Mouse (Mus musculus): ENCODE data around the gene Lrp6.

The Lrp6 gene

DNA sequence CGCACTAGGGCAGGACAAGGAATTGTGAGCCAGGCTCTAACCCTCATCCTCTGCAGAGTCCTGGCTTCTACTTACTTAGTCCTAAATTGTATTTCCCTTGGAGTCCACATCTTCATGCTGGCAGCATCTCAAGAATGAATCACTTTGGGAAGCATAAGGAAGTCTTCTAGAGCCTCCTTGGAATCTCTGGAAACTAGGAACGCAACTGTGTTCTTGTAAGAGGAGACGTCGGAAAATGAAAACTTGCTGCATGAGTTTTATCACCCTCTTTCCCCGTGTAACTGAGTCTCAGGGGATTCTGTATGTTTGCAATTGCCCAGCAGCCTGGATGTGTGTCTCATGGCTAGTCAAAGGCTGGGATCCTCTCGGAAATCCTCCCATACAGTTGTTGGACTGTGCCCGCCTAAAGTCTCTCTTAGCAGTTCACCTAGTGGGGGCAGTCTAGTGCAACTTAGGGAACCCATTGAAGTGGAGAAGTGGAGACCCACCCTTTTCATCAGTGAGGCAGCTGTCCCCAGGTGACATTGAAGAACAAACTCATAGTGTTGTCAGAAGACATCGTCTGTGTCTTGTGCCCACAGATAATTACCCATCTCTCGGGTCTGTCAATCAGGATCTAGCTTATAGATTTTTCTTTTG, 136.5 kb downstream of the Lrp6 start:
- no peak for DNase-seq

DNA sequence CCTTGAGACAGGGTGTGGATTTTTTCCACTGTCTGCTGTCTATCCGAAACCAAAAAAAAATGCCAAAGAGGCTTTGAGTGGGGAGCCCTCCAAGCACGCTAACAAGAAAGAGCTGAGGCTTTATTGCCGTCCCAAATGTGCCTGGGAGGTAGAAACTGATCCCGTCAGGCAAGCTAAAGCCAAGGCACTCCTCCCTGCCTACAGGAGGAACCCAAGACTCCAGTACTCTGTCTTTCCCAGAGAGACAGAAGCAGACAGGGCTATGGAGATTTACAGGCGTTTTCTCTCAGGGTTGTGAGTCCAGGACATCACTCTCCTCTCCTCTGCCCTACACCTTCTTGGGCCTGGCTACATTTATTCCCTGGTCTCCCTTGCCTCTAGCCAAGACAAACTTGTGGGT, 138.3 kb downstream of the Lrp6 start:
- no peak for DNase-seq

DNA sequence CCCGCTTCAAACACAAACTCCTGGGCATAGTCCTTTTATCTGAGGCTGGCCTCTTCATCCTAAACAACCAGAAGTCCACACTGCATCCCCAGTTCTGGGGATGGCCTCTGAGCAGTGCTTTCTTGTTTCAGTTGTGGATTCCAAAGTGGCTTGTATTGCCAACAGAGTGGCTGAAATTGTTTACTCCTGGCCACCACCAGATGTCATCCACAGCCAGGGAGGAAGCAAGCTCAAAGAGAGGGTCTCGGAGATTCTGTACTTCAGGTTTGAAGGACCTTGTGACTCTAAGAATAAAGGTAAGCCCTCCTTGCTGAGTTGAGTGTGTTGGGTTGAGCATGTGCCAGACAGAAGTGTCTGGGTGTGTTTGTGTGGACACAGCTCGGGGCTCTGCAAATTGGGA, 139.6 kb downstream of the Lrp6 start:
- DNase-seq, result no peak

DNA sequence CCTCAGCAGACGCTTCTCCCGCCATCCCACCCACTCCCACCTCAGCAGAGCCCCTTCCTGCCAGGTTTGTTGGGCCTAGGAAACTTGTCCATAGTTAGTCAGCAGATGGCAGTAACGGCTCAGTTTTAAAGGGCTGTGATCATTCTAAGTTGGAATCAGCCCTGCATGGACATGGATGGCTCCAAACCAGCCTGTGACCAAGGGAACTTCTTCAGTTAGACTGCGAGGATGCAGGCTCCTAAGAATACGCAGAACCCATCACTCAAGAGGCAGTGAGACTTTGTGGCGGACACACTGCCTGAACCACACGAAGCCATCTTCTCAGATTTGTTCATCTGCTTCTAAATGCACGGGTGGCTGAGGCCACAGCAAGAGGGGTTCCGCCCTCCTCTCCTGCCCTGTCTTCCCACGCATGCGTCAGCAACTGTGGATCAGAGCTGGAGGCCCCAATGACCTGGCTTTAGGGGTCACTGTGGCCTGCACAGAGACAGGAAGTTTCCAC, 141.5 kb downstream of the Lrp6 start:
- DNase-seq, result peak; percentile 63 to 75

DNA sequence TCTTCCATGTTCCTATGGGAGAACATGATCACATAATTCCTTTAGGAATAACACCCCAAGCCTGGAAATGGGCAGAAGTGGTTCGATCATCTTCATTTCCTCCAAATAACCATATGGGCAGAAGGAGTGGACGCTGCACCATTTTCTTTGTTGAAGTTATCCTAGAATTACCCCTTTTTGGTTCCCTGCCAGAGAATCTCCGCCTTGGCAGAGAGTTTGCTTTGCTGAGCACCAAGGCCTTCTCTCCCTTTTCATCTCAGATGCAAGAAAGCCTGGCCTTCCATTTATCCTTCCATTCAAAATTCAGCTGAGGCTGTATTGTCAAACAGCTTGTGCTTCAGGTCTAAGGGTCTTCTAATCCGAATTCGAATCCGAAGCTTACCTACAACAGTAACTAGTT, 144.8 kb downstream of the Lrp6 start:
- DNase-seq, result no peak

DNA sequence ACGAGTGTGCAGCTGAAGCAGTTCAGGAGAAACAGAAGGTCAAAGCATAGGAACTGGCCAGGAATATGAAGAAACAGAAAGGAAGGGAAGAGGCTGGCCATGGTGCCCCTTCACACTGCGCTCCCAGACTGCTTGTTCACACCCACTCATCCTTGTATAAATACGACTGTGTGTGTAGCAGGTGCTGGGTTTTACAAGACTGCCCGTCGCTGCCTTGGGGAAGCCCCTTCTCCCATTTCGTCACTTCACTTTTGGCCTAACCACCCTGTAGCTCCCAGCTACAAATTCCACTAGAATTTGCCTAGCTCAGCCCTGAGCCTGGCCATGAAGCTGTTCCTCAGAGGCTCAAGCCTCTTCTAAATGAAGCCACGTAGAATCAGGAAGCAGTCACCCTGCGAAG, 146.4 kb downstream of the Lrp6 start:
- no peak for DNase-seq

DNA sequence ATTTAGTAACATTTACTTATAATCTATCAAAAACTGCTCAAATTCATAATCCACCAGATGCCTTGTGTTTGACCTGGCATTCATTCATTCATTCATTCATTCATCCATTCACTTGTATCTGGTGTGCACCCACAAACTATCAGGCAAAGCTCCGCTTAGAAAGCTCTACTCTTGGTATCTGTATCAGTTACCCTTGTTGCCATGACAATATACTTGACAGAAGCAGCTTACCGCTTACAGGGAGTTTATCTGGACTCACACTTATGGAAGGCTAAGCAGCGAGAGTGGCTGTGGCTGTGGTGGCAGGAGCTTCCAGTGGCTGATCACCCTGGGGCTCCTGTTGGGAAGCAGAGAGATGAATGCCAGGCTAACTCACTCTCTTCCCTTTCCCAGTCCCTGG, 148.9 kb downstream of the Lrp6 start:
- no peak for DNase-seq

DNA sequence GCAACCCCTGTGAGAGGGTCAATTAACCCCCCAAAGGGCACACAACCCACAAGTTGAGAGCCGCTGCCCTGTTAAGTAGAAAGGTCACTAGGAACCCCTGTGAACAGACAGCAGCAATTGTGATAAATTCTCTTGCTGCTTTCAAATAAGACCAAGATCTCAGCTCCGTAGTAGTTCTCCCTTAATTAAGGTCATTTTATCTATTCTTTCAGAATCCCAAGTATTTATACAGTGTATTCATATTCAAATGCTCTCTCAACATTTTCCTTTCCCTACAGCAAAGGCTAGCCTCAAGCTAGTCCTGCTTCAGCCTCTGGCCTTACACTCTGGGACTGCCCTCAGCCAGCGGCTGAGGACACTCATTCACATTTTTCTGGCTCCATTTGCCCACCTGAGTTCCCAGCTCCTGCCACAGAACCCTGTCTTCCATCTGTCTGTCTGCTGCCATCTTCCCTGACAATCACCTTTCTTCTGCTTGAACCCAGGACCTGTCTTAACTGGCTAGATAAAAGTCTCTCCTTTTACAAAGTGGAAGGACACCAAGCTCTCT, 150.1 kb downstream of the Lrp6 start:
- no peak for DNase-seq

DNA sequence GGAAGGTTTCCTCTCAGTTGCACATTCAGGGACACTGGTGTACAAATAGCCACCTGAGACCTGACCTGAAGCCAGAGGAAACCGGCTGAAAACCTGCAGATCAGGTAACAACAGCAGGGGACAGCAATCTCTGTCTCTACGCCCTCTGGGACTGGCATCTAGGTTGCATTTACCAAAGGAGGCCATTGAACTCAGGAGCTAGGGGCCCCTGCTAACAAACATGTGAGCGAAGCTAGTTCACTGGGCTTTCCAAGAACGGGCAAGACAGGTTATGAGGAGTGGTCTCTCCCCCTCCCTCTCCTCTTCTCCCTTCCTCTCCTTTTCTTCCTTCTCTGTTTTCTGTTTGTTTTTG, 152.3 kb downstream of the Lrp6 start:
- DNase-seq, result no peak

DNA sequence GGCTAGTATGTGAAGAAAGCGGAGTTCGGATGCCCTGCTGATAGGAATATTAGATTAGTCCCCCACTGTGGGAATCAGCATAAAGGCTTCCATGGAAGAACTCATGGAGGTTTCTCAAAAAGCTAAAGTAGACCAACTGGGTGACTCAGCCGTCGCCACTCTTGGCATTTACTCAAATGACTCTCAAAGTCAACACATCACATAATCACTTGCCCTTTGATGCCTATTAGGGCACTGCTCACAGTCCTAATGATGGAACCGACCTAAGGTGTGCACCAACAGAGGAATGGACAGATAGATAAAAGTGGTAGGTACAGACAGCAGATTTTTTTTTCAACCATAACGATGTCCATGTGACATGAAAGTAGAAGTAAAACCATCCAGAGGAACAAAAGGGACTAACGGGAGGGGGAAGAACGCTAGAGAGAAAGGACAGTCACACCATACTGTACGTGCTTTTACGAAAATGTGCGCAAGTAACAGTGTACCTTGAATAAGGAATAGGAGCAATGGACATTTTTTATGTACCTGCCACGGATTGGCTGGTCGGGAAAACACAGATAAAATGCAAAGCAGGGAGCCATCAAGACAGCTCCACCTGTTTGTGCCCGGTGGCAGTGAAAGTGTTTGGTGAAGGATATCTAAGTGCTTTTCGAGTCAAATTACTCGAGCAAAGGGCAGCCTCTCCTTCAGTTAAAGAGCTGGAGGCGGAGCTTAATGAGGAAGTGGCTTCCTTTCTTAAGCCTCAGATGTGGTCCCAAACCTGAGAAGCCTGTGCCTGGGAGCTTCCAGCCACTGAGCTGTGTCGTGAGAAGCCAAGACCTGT, 152.8 kb downstream of the Lrp6 start:
- DNase-seq, result peak; percentile 59

DNA sequence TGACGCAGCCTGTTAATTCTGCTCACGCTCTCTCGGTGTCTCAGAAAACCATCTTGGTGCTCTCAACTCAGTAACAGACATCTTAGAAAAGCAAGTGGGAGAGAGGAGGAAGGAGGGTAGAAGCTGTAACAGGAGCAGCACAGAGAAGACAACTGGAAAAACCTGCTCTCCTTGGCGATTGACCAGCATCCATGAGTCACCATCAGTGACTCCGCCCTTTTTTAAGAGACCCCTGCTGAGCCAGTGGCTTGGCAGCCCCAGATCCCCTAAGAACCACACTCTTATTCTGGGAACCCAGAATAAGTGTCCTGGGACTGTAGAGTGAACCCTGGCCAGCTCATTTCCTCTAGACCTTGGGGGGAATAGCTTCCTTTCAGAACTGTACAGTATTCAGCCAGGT, 159.5 kb downstream of the Lrp6 start:
- DNase-seq, result no peak

DNA sequence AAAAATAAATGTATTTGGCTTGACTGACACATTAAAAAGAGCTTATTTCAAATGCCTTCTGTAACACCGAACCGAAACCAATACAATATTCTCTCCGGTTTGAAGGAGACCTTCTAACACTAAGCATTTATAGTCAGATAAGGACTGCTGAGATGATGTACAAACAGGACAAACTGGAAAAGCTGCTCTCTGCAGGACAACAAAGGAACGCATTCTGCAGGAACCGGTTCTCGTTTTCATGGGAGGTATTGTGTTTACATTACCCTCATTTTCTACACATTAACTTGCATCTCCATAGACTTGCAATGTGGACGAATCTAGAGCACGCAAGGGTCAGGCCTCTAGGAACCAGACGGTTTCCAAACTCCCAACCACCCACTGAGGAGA, 163.1 kb downstream of the Lrp6 start:
- no peak for DNase-seq

DNA sequence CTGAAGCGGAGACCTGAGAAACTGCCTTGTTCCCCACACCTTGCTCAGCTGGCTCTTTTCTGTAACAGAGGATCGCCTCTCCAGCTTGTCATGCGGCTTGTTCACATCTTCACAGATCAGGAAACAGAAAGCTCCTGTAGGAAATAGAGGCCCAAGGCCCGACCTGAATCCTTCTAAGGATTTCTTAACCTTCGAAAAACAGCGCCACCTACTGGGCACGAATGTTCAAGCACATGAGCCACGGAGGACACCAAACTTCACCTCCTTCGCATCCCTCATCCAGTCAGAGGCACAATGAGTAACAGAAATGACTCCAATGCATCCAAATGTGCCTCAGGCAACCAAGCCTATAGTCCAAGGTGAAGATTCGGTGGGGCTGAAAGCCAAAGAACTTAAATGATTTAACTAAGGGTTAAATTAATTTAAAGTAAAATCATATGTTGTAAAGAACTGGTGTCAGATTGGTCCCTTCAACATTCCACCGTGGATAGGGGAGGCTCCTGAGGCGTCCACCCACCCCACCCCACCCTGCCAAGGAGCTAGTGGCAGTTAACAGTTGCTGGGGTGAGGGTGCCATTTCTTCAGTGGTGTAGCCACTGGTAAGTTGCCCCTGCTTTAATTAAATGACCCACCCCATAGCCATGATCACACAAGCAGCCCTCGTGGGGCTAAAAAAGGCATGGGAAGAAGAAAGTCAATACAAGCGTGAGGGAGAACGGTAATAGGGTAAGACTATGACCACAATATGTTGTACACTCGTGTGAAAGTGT, 163.7 kb downstream of the Lrp6 start:
- DNase-seq, result peak; percentile 19 to 69
